Mouse (Mus musculus): Measurements from ENCODE around the gene Shld1. TPM values are rescaled to one million over a fixed set of nuclear protein-coding genes. Genes with fewer than 3 reads are reported as not detected.

Gene Shld1
- total and polyA plus RNA-seq, 3 experiments, result 8.0 to 8.8 TPM; not detected in 1

GRCm38 (mm10) chr2:132753137-132753536, 66.4 kb downstream of the Shld1 start:
- DNase-seq (ENCODE audit: low read depth, low spot score), result no peak
- Histone ChIP-seq H3K36me3 (ENCODE audit: control insufficient read depth in 1 of 2, insufficient read depth in 2 of 2, low read length in 2 of 2) (no peaks in the 10 kb centered on the region), H3K4me1 (ENCODE audit: control insufficient read depth in 1 of 2, insufficient read depth in 2 of 2, low read length in 2 of 2) (no peaks in the 10 kb centered on the region), H3K9me3 (replicated peaks; ENCODE audit: insufficient read depth, low read length) (no peaks in the 10 kb centered on the region), H3K27ac (ENCODE audit: control insufficient read depth, low read depth, low read length) (no peak overlapping the region), H3K27me3 (ENCODE audit: control insufficient read depth in 1 of 2, insufficient read depth in 2 of 2, low read length in 2 of 2) (no peaks in the 10 kb centered on the region), H3K79me2 (ENCODE audit: control insufficient read depth, insufficient read depth, low read length, poor library complexity) (no peaks in the 10 kb centered on the region), H3K4me3 (ENCODE audit: control insufficient read depth in 1 of 2, insufficient read depth in 1 of 2, low read depth in 2 of 2, low read length in 2 of 2) (no peak overlapping the region), H3K9ac (ENCODE audit: control insufficient read depth, low read depth, low read length, poor library complexity, severe bottlenecking) (no peak overlapping the region)
- TF ChIP-seq E2F4 (IDR thresholded peaks at IDR 0.05; ENCODE audit: borderline replicate concordance, low read depth, low read length) (no peak), CHD2 (IDR thresholded peaks at IDR 0.05; ENCODE audit: low read length) (no peak), GATA1 (IDR thresholded peaks at IDR 0.05; ENCODE audit: low read depth, low read length) (no peak), ZKSCAN1 (IDR thresholded peaks at IDR 0.05; ENCODE audit: low read depth, low read length) (no peak), POLR2AphosphoS5 (IDR thresholded peaks at IDR 0.05; ENCODE audit: borderline replicate concordance, low read depth, low read length) (no peak), NELFE (IDR thresholded peaks at IDR 0.05; ENCODE audit: low read depth, low read length) (no peak), BHLHE40 (IDR thresholded peaks at IDR 0.05; ENCODE audit: borderline replicate concordance, low read depth, low read length) (no peak), NRF1 (IDR thresholded peaks at IDR 0.05; ENCODE audit: insufficient read depth, low read depth, low read length, poor library complexity, severe bottlenecking) (no peak)

GRCm38 (mm10) chr2:132757911-132758310, 71.2 kb downstream of the Shld1 start:
- Histone ChIP-seq H3K27me3 (ENCODE audit: control insufficient read depth in 1 of 2, insufficient read depth in 2 of 2, low read length in 2 of 2) (peaks cover 0 to 1% of the 10 kb centered on the region in 2 experiments; a peak in 1 of 4 replicates), H3K9ac (ENCODE audit: control insufficient read depth, low read depth, low read length, poor library complexity, severe bottlenecking) (no peak overlapping the region), H3K4me1 (ENCODE audit: control insufficient read depth in 1 of 2, insufficient read depth in 2 of 2, low read length in 2 of 2) (no peaks in the 10 kb centered on the region)

GRCm38 (mm10) chr2:132770822-132771221, 84.1 kb downstream of the Shld1 start:
- Histone ChIP-seq H3K27ac (ENCODE audit: control insufficient read depth, low read depth, low read length) (no peak overlapping the region), H3K27me3 (ENCODE audit: control insufficient read depth in 1 of 2, insufficient read depth in 2 of 2, low read length in 2 of 2) (no peaks in the 10 kb centered on the region), H3K79me2 (ENCODE audit: control insufficient read depth, insufficient read depth, low read length, poor library complexity) (no peaks in the 10 kb centered on the region), H3K9me3 (replicated peaks; ENCODE audit: insufficient read depth, low read length) (no peaks in the 10 kb centered on the region), H3K36me3 (ENCODE audit: control insufficient read depth in 1 of 2, insufficient read depth in 2 of 2, low read length in 2 of 2) (no peaks in the 10 kb centered on the region), H3K4me3 (ENCODE audit: control insufficient read depth in 1 of 2, insufficient read depth in 1 of 2, low read depth in 2 of 2, low read length in 2 of 2) (no peak overlapping the region), H3K9ac (ENCODE audit: control insufficient read depth, low read depth, low read length, poor library complexity, severe bottlenecking) (no peak overlapping the region), H3K4me1 (ENCODE audit: control insufficient read depth in 1 of 2, insufficient read depth in 2 of 2, low read length in 2 of 2) (no peaks in the 10 kb centered on the region)
- DNase-seq (ENCODE audit: low read depth, low spot score), result no peak
- TF ChIP-seq MAZ (IDR thresholded peaks at IDR 0.05; ENCODE audit: low read depth, low read length) (no peak), GATA1 (IDR thresholded peaks at IDR 0.05; ENCODE audit: low read depth, low read length) (no peak), POLR2AphosphoS5 (IDR thresholded peaks at IDR 0.05; ENCODE audit: borderline replicate concordance, low read depth, low read length) (no peak), NRF1 (IDR thresholded peaks at IDR 0.05; ENCODE audit: insufficient read depth, low read depth, low read length, poor library complexity, severe bottlenecking) (no peak), E2F4 (IDR thresholded peaks at IDR 0.05; ENCODE audit: borderline replicate concordance, low read depth, low read length) (no peak), ETS1 (IDR thresholded peaks at IDR 0.05; ENCODE audit: low read depth, low read length) (no peak), POLR2A (IDR thresholded peaks at IDR 0.05; ENCODE audit: control insufficient read depth in 1 of 2, insufficient read depth in 1 of 2, low read depth in 1 of 2, low read length in 2 of 2, poor library complexity in 1 of 2) (no peak)

More at GRCm38 (mm10) chr2:132757911-132758310, 71.2 kb downstream of the Shld1 start:
- H3K79me2 ChIP-seq (ENCODE audit: control insufficient read depth, insufficient read depth, low read length, poor library complexity), result no peaks in the 10 kb centered on the region
- no peak overlapping the region for H3K4me3 ChIP-seq (ENCODE audit: control insufficient read depth in 1 of 2, insufficient read depth in 1 of 2, low read depth in 2 of 2, low read length in 2 of 2)
- H3K9me3 ChIP-seq (replicated peaks; ENCODE audit: insufficient read depth, low read length), result no peaks in the 10 kb centered on the region
- TF ChIP-seq CHD1 (IDR thresholded peaks at IDR 0.05; ENCODE audit: low read depth, low read length), result no peak
- H3K36me3 ChIP-seq (ENCODE audit: control insufficient read depth in 1 of 2, insufficient read depth in 2 of 2, low read length in 2 of 2), result no peaks in the 10 kb centered on the region
- DNase-seq (ENCODE audit: low read depth, low spot score), result no peak
- no peak overlapping the region for H3K27ac ChIP-seq (ENCODE audit: control insufficient read depth, low read depth, low read length)

Data from MEL (cell line).